Mouse (Mus musculus) MEL (cell line): ENCODE results near the gene Trpm3. TPM values are rescaled to one million over a fixed set of nuclear protein-coding genes. Genes with fewer than 3 reads are reported as not detected.

Experiments used
- DNase-seq: peaks from one replicate; pipeline ENCODE4 v3.0.0; 2011; ENCODE audit warnings: low read depth, low spot score
- H3K27ac ChIP-seq: 2 replicates; pipeline ENCODE4 v1.5.1; 2012; ENCODE audit warnings: low read depth, mild to moderate bottlenecking, control low read depth, low read length, moderate library complexity; ENCODE audit not compliant: control insufficient read depth
- H3K27me3 ChIP-seq, 2 experiments: fragments of 150-350 bp in 1 of 2; sonication (generic) in 1 of 2; 2 replicates each; pipeline ENCODE4 v1.6.1; 2012; ENCODE audit warnings: low read length in 2 of 2, mild to moderate bottlenecking in 2 of 2, improper control_type of control experiment in 1 of 2, moderate library complexity in 1 of 2; ENCODE audit not compliant: insufficient read depth in 2 of 2, control insufficient read depth in 1 of 2
- H3K36me3 ChIP-seq, 2 experiments: 2 replicates each; pipeline ENCODE4 v1.6.1; 2012 to 2014; ENCODE audit warnings: low read length in 2 of 2, improper control_type of control experiment in 1 of 2, inconsistent platforms in 1 of 2, mild to moderate bottlenecking in 1 of 2; ENCODE audit not compliant: insufficient read depth in 2 of 2, control insufficient read depth in 1 of 2
- H3K4me1 ChIP-seq, 2 experiments: fragments of 150-350 bp in 1 of 2; sonication (generic) in 1 of 2; 2 replicates each; pipeline ENCODE4 v1.6.1; 2012; ENCODE audit warnings: low read length in 2 of 2, improper control_type of control experiment in 1 of 2, mild to moderate bottlenecking in 1 of 2; ENCODE audit not compliant: insufficient read depth in 2 of 2, control insufficient read depth in 1 of 2
- H3K4me3 ChIP-seq, 2 experiments: fragments of 150-350 bp in 1 of 2; sonication (generic) in 1 of 2; 2 replicates each; pipeline ENCODE4 v1.5.1; 2012; ENCODE audit warnings: low read depth in 2 of 2, low read length in 2 of 2, mild to moderate bottlenecking in 2 of 2, moderate library complexity in 2 of 2, control low read depth in 1 of 2, improper control_type of control experiment in 1 of 2; ENCODE audit not compliant: control insufficient read depth in 1 of 2, insufficient read depth in 1 of 2
- H3K79me2 ChIP-seq: 2 replicates; pipeline ENCODE4 v1.6.1; 2012; ENCODE audit warnings: mild to moderate bottlenecking, low read length, moderate library complexity; ENCODE audit not compliant: control insufficient read depth, poor library complexity, insufficient read depth
- H3K9ac ChIP-seq: 2 replicates; pipeline ENCODE4 v1.6.1; 2012; ENCODE audit warnings: low read depth, mild to moderate bottlenecking, control low read depth, low read length, moderate library complexity; ENCODE audit not compliant: control insufficient read depth, poor library complexity, severe bottlenecking
- H3K9me3 ChIP-seq: fragments of 150-350 bp; sonication (generic); replicated peaks from 2 replicates; pipeline ENCODE4 v1.6.1; 2012; ENCODE audit warnings: mild to moderate bottlenecking, low read length, improper control_type of control experiment, moderate library complexity; ENCODE audit not compliant: insufficient read depth
- CHD2 ChIP-seq: IDR thresholded peaks from 2 replicates; pipeline ENCODE4 v1.6.1; 2011; ENCODE audit warnings: low read length, improper control_type of control experiment
- CTCF ChIP-seq, 3 experiments: IDR thresholded peaks in 2 of 3; conservative IDR thresholded peaks in 1 of 3; 2 replicates each; pipeline ENCODE4 v1.5.1; 2011 to 2012; ENCODE audit warnings: low read length in 3 of 3, low read depth in 2 of 3, mild to moderate bottlenecking in 2 of 3, improper control_type of control experiment in 1 of 3, inconsistent platforms in 1 of 3, mixed read lengths in 1 of 3, moderate library complexity in 1 of 3; ENCODE audit not compliant: control insufficient read depth in 1 of 3, insufficient read depth in 1 of 3, poor library complexity in 1 of 3, severe bottlenecking in 1 of 3
- E2F4 ChIP-seq: IDR thresholded peaks from 2 replicates; pipeline ENCODE4 v1.6.1; 2011; ENCODE audit warnings: low read depth, low read length, improper control_type of control experiment, borderline replicate concordance
- EP300 ChIP-seq, 2 experiments: IDR thresholded peaks; 2 replicates each; pipeline ENCODE4 v1.6.1; 2011; ENCODE audit warnings: improper control_type of control experiment in 2 of 2, low read length in 2 of 2, low read depth in 1 of 2, mild to moderate bottlenecking in 1 of 2
- HCFC1 ChIP-seq: IDR thresholded peaks from 2 replicates; pipeline ENCODE4 v1.6.1; 2012; ENCODE audit warnings: low read depth, mild to moderate bottlenecking, inconsistent platforms, low read length, improper control_type of control experiment, moderate library complexity
- JUND ChIP-seq: IDR thresholded peaks from 2 replicates; pipeline ENCODE4 v1.6.1; 2011; ENCODE audit warnings: low read depth, mild to moderate bottlenecking, improper control_type of control experiment, low read length
- MAX ChIP-seq: IDR thresholded peaks from 2 replicates; pipeline ENCODE4 v1.6.1; 2011; ENCODE audit warnings: low read length, improper control_type of control experiment
- MYC ChIP-seq: IDR thresholded peaks from 2 replicates; pipeline ENCODE4 v1.6.1; 2011; ENCODE audit warnings: low read depth, mild to moderate bottlenecking, low read length, improper control_type of control experiment, moderate library complexity
- NELFE ChIP-seq: IDR thresholded peaks from 2 replicates; pipeline ENCODE4 v1.6.1; 2011; ENCODE audit warnings: low read depth, low read length, improper control_type of control experiment
- POLR2A ChIP-seq, 2 experiments: IDR thresholded peaks; 2 replicates each; pipeline ENCODE4 v1.6.1; 2011 to 2012; ENCODE audit warnings: low read length in 2 of 2, mild to moderate bottlenecking in 2 of 2, control low read depth in 1 of 2, improper control_type of control experiment in 1 of 2, low read depth in 1 of 2, moderate library complexity in 1 of 2; ENCODE audit not compliant: control insufficient read depth in 1 of 2, insufficient read depth in 1 of 2, poor library complexity in 1 of 2
- RAD21 ChIP-seq: IDR thresholded peaks from 2 replicates; pipeline ENCODE4 v1.6.1; 2011; ENCODE audit warnings: mild to moderate bottlenecking, low read depth, low read length, improper control_type of control experiment
- SIN3A ChIP-seq: IDR thresholded peaks from 2 replicates; pipeline ENCODE4 v1.6.1; 2012; ENCODE audit warnings: low read length, improper control_type of control experiment, inconsistent platforms
- TBP ChIP-seq: IDR thresholded peaks from 2 replicates; pipeline ENCODE4 v1.8.0; 2011; ENCODE audit warnings: low read depth, low read length, improper control_type of control experiment
- ZKSCAN1 ChIP-seq: IDR thresholded peaks from 2 replicates; pipeline ENCODE4 v1.6.1; 2012; ENCODE audit warnings: low read depth, mild to moderate bottlenecking, inconsistent platforms, low read length, improper control_type of control experiment, moderate library complexity
- polyA plus RNA-seq, 2 experiments: library from polyadenylated mRNA; stranded (reverse) in 1 of 2; unstranded in 1 of 2; fragments of >175 nt in 1 of 2; fragments of >200 nt in 1 of 2; gene quantifications; 2 replicates each; pipeline versions ENCODE4 v1.2.1 to v1.2.4; 2012; ENCODE audit warnings: low replicate concordance in 2 of 2, low read depth in 1 of 2; ENCODE audit not compliant: insufficient read length in 2 of 2, insufficient read depth in 1 of 2, missing spikeins in 1 of 2
- total RNA-seq: library from RNA; depleted of rRNA; stranded (reverse); fragments of 300-350 nt; gene quantifications from 2 replicates; pipeline ENCODE4 v1.2.3, GENCODE M21; 2012

Gene Trpm3
- total and polyA plus RNA-seq, 3 experiments, result not detected

GRCm38 (mm10) chr19:22503469-22503868, 364.6 kb downstream of the Trpm3 start:
- Histone ChIP-seq H3K27ac (no peak overlapping the region), H3K9ac (no peak overlapping the region), H3K4me3 (no peak overlapping the region), H3K27me3 (no peaks in the 10 kb centered on the region), H3K4me1 (no peaks in the 10 kb centered on the region), H3K79me2 (no peaks in the 10 kb centered on the region), H3K9me3 (no peaks in the 10 kb centered on the region), H3K36me3 (no peaks in the 10 kb centered on the region)
- DNase-seq, result no peak
- TF ChIP-seq MYC (no peak), HCFC1 (no peak), POLR2A (IDR thresholded peaks at IDR 0.05; ENCODE audit: control insufficient read depth in 1 of 2, insufficient read depth in 1 of 2, low read depth in 1 of 2, low read length in 2 of 2, poor library complexity in 1 of 2) (no peak), JUND (no peak), EP300 (IDR thresholded peaks at IDR 0.05; ENCODE audit: low read depth in 1 of 2, low read length in 2 of 2) (no peak), MAX (no peak)

GRCm38 (mm10) chr19:22518508-22518907, 379.7 kb downstream of the Trpm3 start:
- TF ChIP-seq MYC (no peak), SIN3A (no peak), POLR2A (IDR thresholded peaks at IDR 0.05; ENCODE audit: control insufficient read depth in 1 of 2, insufficient read depth in 1 of 2, low read depth in 1 of 2, low read length in 2 of 2, poor library complexity in 1 of 2) (no peak), TBP (no peak), ZKSCAN1 (no peak)
- TF ChIP-seq, all 39 proteins: peak for 0
- no peaks in the 10 kb centered on the region for H3K79me2 ChIP-seq
- H3K27ac ChIP-seq, result no peak overlapping the region
- no peak overlapping the region for H3K9ac ChIP-seq
- H3K36me3 ChIP-seq, result no peaks in the 10 kb centered on the region
- H3K9me3 ChIP-seq, result no peaks in the 10 kb centered on the region
- DNase-seq, result no peak
- no peak overlapping the region for H3K4me3 ChIP-seq
- H3K27me3 ChIP-seq, result peaks cover 0 to 2% of the 10 kb centered on the region in 2 experiments; a peak in 1 of 4 replicates
- H3K4me1 ChIP-seq, result no peaks in the 10 kb centered on the region

DNA sequence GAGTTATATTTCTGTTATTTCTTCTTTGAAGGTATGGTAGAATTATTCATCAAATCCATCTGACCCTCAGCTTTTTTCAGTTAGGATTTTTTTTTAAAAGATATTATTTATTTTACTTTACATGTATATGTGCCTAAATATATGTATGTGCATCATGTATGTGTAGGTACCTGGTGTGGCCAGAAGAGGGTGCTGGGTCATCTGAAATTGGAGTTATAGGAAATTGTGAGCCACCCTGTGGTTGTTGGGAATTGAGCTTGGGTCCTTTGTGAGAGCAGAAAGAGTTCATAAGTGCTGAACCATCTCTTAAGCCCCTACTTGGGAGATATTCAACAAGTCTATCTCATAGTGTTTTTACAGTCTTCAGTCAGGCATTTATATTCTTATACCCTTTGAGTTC, 389.1 kb downstream of the Trpm3 start:
- DNase-seq, result no peak
- Histone ChIP-seq H3K36me3 (no peaks in the 10 kb centered on the region), H3K27ac (no peak overlapping the region), H3K27me3 (no peaks in the 10 kb centered on the region), H3K9ac (no peak overlapping the region), H3K9me3 (no peaks in the 10 kb centered on the region), H3K4me1 (no peaks in the 10 kb centered on the region), H3K79me2 (no peaks in the 10 kb centered on the region), H3K4me3 (no peak overlapping the region)
- TF ChIP-seq JUND (no peak), RAD21 (no peak), CTCF (IDR thresholded peaks at IDR 0.05 in 2 of 3, conservative IDR thresholded peaks at IDR 0.05 in 1 of 3; ENCODE audit: control insufficient read depth in 1 of 3, insufficient read depth in 1 of 3, low read depth in 2 of 3, low read length in 3 of 3, poor library complexity in 1 of 3, severe bottlenecking in 1 of 3) (no peak), NELFE (no peak), E2F4 (no peak), CHD2 (no peak)
